Mouse (Mus musculus) heart, adult 10 weeks (tissue): ENCODE results near the gene Elf3. TPM values are rescaled to one million over a fixed set of nuclear protein-coding genes. Genes with fewer than 3 reads are reported as not detected.

Experiments used
- polyA plus RNA-seq: library from polyadenylated mRNA; stranded (reverse); fragments of 350-450 nt; fragmentation: Illumina TruSeq; extraction: RNeasy Lipid Tissue Mini Kit (QIAGEN cat#74804); gene quantifications from one replicate; pipeline ENCODE4 v1.2.3, GENCODE M21; 2014; ENCODE audit warnings: low read depth, low replicate concordance

Elf3 gene
- polyA plus RNA-seq, result not detected

GRCm38 (mm10) chr1:135258380-135259127 lies at the start of gene Elf3:
Gene Elf3 (minus strand): TSS chr1:135258568.

GRCm38 (mm10) chr1:135283826-135284291 lies 25.5 kb upstream of the Elf3 start, which contains the start of gene Rnpep:
Gene Rnpep (minus strand): TSS chr1:135284084.

Other genes with a start within 250 kb of the Elf3 start
- gene Lgr6, start 153.3 kb downstream of the Elf3 start, polyA plus RNA-seq, result 24.1 TPM
- 0.86 TPM for gene Ptpn7, start 125.9 kb downstream of the Elf3 start, polyA plus RNA-seq
- 28.0 TPM for gene Arl8a, start 111.7 kb downstream of the Elf3 start, polyA plus RNA-seq
- 1.2 TPM for gene Gpr37l1, start 90.9 kb downstream of the Elf3 start, polyA plus RNA-seq
- gene Rnpep, start 25.5 kb upstream of the Elf3 start, polyA plus RNA-seq, result 30.7 TPM
- gene Timm17a, start 55.2 kb upstream of the Elf3 start, polyA plus RNA-seq, result 236 TPM
- gene Lmod1, start 66.2 kb upstream of the Elf3 start, polyA plus RNA-seq, result 5.8 TPM
- 7.9 TPM for gene Shisa4, start 116.7 kb upstream of the Elf3 start, polyA plus RNA-seq
- 23.4 TPM for gene Ipo9, start 171.9 kb upstream of the Elf3 start, polyA plus RNA-seq